Mouse (Mus musculus): Measurements from ENCODE around the gene Cdk14. TPM values are rescaled to one million over a fixed set of nuclear protein-coding genes. Genes with fewer than 3 reads are reported as not detected.

Gene Cdk14
- total RNA-seq, 1 experiment from 2014 or later, result 10.6 TPM

GRCm38 (mm10) chr5:5056102-5056883, 363.8 kb downstream of the Cdk14 start:
- DNase-seq, result no peak

- no peak for DNase-seq
Observed at GRCm38 (mm10) chr5:5055494-5055893, 364.6 kb downstream of the Cdk14 start.

DNA sequence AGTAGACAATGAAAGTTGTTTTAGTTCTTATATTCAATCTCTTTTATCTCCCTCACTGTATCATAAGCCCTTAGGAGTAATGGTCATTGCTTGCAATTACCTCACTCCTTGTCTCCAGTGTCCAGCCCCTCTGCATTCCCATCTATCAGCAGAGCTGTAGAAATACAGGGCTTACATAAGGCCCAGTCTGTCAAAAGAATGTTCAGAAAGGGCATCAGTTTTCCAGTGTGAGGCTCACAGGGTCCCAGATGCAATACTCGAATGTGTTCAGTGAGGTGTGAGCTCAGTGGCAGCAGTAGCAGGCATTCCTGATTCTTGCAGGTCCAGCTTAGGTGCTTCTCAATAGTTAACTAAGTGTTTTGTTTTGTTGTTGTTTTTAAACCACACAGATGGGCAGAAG, 365.8 kb downstream of the Cdk14 start:
- DNase-seq, result no peak

DNA sequence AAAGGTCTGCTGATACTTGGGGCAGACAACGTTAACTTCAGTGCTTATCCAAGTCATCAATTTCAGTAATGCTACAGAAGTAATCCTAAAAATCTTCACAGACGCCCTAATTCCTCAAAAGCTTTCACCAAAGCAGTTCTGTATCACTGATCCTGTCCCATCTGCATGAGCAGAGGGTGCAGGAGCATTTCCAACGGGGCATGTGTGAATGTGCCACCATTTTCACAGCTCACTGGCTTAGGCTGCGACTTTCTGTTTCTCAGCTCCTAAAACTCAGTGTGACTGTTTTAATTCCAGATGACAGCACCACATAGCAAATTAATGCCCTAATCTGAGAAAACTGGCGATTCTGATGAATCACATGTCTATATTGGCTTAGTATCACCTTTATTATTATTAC, 375.8 kb downstream of the Cdk14 start:
- DNase-seq, result no peak

DNA sequence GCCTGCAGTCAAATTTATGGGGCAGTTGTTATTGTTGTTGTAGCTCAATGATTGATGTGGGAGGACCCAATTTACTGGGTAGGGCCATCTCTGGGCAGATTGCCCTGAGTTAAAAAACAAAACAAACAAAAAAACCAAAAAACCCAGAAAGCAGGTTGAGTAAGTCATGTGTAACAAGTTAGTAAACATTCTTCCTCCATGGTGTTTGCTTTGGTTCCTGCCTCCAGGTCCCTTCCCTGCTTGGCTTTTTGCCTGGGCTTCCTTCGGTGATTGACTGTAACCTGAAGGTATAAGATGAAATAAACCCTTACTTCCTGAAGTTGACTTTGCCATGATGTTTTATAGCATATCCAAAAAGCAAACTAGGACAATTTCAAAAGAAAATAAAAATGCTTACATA, 377.4 kb downstream of the Cdk14 start:
- no peak for DNase-seq

DNA sequence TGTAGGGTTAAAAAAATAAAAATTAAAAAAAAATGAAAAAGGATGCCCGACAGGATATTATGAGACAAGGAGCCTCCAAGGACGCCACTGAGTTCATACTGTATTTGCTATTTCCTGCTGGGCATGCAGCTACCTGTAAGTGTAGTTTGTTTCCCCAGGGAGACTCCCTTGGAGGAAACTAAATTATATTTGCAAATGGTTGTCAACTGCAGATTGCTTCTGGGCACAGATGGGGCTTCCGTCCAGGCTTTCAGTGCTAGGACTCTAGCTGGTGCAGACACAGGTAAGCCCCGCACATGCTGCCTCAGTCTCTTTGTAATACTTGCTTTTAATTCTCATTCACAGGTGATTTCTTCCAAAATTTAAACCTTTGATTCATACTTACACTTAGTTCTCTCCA, 378.6 kb downstream of the Cdk14 start:
- DNase-seq, result no peak

GRCm38 (mm10) chr5:5039700-5040284, 380.3 kb downstream of the Cdk14 start:
- DNase-seq, result no peak

DNA sequence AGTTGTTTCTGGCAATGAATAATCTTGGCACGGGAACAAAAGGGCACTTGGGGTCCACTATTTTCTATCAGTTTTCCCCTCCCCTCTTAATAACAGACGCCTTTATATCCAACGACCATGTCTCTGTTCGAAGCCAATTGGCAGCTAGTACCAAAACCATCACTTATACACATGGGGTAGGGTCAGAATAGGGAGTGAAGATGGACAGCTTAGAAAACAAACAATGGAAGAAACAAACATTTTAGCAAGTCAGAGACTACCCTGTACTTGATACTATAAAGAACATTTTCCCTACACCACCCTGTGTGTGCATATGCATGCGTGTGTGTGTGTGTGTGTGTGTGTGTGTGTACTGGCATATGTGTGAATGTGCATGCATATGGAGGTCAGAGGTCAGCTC, 386.7 kb downstream of the Cdk14 start:
- DNase-seq, result no peak

DNA sequence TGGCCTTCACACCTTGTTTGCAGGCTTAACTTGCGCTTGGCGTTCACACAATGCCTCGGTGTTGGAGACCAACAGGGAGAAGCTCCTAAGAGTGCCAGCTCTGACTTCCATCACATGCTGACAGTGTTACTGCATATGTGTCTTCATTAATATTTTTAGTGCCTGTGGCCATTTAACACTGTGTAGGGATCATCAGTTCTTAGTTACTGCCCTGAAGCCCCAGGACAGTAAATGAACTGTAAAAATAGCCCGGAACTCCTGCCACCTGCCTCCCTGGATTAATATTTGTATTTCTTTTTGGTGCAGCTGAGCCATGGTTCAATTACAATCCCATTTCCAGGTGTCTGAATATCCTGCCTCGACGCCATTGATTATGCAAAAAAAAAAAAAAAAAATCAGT, 387.3 kb downstream of the Cdk14 start:
- no peak for DNase-seq

- no peak for DNase-seq
Observed at GRCm38 (mm10) chr5:5032446-5032845, 387.7 kb downstream of the Cdk14 start.

DNA sequence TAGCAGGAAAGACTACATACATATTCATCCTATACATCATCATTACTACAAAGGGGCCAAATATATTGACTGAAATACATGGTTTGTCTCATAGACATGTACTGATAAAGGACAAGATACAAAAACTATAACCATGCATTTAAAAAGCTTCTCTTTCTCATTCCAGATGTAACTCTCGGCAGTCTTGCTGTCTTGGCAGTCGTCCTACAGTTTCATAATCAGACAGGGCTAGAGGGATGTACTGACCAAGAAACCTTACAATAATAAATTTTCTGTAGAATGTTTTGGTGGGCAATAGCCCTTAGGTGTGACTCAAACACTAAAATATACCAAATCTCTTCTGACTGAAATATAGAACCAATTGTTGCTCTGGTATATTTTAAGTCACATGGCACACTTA, 389.7 kb downstream of the Cdk14 start:
- no peak for DNase-seq

DNA sequence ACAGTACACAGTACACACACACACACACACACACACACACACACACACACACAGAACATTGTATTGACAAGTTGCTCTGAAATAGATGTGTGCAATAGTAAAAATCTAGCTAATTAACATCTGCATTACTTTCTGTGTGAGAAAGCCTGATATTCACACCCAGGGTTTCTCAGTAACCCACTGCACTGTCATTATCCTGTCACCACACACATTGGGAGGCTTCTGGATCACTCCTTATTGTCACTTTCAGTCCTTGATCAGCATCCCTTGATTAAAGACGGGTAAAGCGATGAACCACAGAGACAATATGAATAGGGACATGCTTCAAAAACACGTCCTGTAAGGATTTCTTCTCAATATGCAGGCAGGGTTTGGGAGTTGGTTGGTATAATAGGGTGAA, 401.2 kb downstream of the Cdk14 start:
- no peak for DNase-seq

- no peak for DNase-seq
Observed at GRCm38 (mm10) chr5:5018242-5018641, 401.9 kb downstream of the Cdk14 start.

DNA sequence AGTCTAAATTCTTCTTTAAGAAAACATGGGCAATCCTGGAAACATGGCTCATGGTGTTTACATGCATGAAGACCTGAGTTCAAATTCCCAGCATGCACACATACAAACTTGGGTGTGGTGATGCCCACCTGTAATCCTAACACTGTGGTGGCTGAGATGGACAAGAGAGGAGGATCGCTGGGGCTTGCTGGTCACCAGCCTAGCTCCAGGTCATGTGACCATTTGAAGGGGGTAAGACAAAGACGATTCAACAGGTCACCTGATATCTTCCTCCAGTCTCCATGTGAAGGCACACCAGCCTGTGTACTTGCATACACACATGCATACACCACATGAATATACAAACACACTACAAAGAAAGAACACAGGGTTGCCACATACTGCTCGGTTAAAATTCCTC, 406.3 kb downstream of the Cdk14 start:
- no peak for DNase-seq

GRCm38 (mm10) chr5:5012521-5013346, 407.4 kb downstream of the Cdk14 start:
- DNase-seq, result no peak

GRCm38 (mm10) chr5:5008153-5008745, 411.9 kb downstream of the Cdk14 start:
- no peak for DNase-seq

GRCm38 (mm10) chr5:5007489-5008152, 412.5 kb downstream of the Cdk14 start:
- DNase-seq, result no peak

DNA sequence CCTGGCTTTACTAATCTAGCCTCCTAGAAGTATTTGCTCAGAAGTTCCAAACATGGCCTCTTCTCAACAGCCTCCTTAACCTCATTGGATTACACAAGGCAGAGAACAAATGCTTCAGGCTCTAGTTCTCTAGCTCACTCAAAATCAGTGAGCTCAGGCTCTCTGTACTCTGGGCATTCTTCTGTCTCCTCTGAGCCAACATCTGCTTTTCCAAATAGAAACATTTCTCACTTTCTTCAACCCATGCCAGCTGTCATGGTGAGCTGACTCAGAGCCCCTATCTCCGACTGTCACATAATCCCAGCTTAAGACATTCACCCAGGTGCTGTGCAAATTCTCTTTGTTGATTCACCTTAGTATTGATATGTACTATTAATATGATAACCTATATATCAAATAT, 414.5 kb downstream of the Cdk14 start:
- DNase-seq, result no peak

DNA sequence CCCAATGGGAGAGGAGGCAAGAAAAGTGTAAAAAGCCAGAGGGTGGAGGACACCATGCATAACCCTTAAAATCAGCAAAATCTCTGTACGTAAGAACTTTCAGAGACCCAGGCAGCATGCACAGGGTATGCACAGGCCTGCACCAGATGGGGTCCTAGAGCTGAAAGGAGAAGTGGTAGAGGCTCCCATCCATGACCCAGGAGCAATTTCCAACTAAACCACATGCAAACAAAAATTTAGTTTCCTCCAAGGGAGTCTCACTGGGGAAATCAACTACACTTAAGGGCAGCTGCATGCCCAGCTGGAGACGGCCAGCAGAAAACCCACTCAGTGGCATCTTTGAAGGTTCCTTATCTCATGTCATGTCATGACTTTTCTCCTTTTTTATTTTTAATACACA, 415.4 kb downstream of the Cdk14 start:
- DNase-seq, result no peak

GRCm38 (mm10) chr5:4993192-4993601, 426.9 kb downstream of the Cdk14 start:
- DNase-seq, result no peak

DNA sequence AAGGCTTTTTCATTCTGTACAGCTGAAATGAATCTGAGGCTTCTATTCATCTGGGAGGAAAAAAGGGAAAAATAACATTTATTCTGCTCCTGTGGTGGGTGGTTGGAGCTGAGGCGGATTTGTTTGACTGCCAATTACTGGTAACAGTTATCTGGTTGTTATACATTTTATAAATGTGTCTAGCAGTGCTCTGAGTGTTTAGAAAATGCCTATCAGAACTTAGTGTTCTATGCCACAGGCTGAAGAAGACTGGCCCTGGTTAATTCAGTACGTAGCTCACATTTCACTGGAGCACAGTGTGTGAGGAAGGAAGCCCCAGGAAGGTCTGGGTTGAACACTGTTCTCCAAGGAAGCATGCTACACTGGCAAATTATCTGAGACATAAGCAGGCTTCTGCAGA, 429.1 kb downstream of the Cdk14 start:
- DNase-seq, result no peak

DNA sequence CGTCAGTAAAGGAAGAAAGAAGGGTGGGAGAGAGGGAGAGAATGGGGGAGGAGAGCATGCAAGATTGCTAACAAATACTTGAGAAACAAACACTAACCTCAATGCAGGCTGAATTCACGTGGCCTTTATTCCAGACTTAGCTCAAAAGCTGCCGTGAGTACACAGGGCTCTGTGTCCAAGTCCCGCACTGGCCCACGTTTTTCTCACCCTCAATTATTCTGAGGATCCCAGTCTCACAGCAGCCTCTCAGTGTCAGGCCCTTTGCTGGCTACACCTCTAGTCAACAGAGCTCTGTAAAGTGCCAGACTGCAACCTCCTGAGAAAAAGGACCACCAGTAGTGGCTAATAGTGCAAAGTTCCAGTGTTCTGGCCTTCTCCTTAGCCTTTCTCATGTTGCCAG, 429.9 kb downstream of the Cdk14 start:
- no peak for DNase-seq

Data from adrenal gland, postnatal 14 days (tissue).